Mouse (Mus musculus): Measurements from ENCODE around the gene Cd164l2. TPM values are rescaled to one million over a fixed set of nuclear protein-coding genes. Genes with fewer than 3 reads are reported as not detected.

Gene Cd164l2
- total and polyA plus RNA-seq, 2 experiments from 2014 or later, result 4.6 to 6.1 TPM

- H3K9ac ChIP-seq, result no peak overlapping the region
- 91% methylated on average over 24 of the region's 24 CpGs for WGBS
- DNase-seq (no peak), ATAC-seq (no peak)
- H3K9me3 ChIP-seq (ENCODE audit: low read length), result no peaks in the 10 kb centered on the region
- peaks cover 8% of the 10 kb centered on the region; the same call in 1 of the 2 replicates for H3K4me1 ChIP-seq (ENCODE audit: insufficient read depth)
- no peak overlapping the region for H3K4me2 ChIP-seq (ENCODE audit: low read depth)
- no peaks in the 10 kb centered on the region for H3K36me3 ChIP-seq (ENCODE audit: insufficient read depth)
- no peak overlapping the region for H3K4me3 ChIP-seq (ENCODE audit: low read depth, low read length)
- H3K27ac ChIP-seq (ENCODE audit: low read depth, low read length), result no peak overlapping the region
- peaks cover 8% of the 10 kb centered on the region; the same call in 1 of the 2 replicates for H3K27me3 ChIP-seq (ENCODE audit: insufficient read depth, low read length)
- TF ChIP-seq CTCF (IDR thresholded peaks at IDR 0.05; ENCODE audit: low read depth), result no peak
Observed at GRCm38 (mm10) chr4:133210023-133210787, 1.7 kb upstream of the Cd164l2 start.

DNA sequence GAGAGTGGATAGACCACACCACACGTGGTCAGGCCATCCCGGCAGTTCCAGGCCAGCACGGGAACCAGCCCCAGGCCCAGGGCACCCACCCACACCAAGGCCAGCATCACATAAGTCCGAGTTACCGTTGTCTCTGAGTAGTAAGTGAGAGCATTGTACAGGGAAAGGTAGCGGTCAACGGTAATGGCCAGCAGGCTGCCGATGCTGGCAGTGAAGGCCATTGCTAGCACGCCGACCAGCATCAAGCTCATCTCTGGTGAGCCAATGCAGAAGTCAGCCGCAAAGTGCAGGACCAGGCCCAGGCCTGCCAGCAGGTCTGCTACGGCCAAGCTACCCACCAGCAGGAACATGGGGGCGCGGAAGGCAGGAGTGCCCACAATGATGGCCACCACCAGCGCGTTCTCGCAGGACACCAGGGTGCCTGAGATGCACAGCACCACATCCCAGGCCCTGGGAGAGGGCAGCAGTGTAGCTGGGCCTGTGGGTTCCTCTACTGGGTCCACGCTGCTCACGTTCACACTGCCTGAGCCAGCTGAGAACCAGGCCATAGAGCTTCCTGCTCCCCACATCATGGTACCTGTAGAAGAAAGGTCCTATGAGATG, 1.0 kb upstream of the Cd164l2 start:
- Histone ChIP-seq H3K27me3 (ENCODE audit: insufficient read depth, low read length) (peaks cover 8% of the 10 kb centered on the region; the same call in 1 of the 2 replicates), H3K4me1 (ENCODE audit: insufficient read depth) (peaks cover 8% of the 10 kb centered on the region; the same call in 1 of the 2 replicates), H3K36me3 (ENCODE audit: insufficient read depth) (no peaks in the 10 kb centered on the region), H3K9me3 (ENCODE audit: low read length) (no peaks in the 10 kb centered on the region), H3K9ac (no peak overlapping the region), H3K27ac (ENCODE audit: low read depth, low read length) (no peak overlapping the region), H3K4me2 (ENCODE audit: low read depth) (no peak overlapping the region), H3K4me3 (ENCODE audit: low read depth, low read length) (no peak overlapping the region)
- no peak for TF ChIP-seq CTCF (IDR thresholded peaks at IDR 0.05; ENCODE audit: low read depth)
- ATAC-seq (no peak), DNase-seq (no peak)
- 91% methylated on average over 19 of the region's 19 CpGs for WGBS

- peak; percentile 42; the same call in 1 of the 2 replicates for TF ChIP-seq CTCF (IDR thresholded peaks at IDR 0.05; ENCODE audit: low read depth)
- H3K4me1 ChIP-seq (ENCODE audit: insufficient read depth), result peaks cover 8% of the 10 kb centered on the region; the same call in 1 of the 2 replicates
- WGBS, result 2% methylated on average over 44 of the region's 44 CpGs
- H3K9me3 ChIP-seq (ENCODE audit: low read length), result no peaks in the 10 kb centered on the region
- peak overlapping the region; percentile 71 for H3K4me3 ChIP-seq (ENCODE audit: low read depth, low read length)
- H3K36me3 ChIP-seq (ENCODE audit: insufficient read depth), result no peaks in the 10 kb centered on the region
- no peak overlapping the region for H3K27ac ChIP-seq (ENCODE audit: low read depth, low read length)
- peak overlapping the region; percentile 99 for H3K4me2 ChIP-seq (ENCODE audit: low read depth)
- H3K27me3 ChIP-seq (ENCODE audit: insufficient read depth, low read length), result peaks cover 8% of the 10 kb centered on the region; the same call in 1 of the 2 replicates
- ATAC-seq (peak; percentile 92), DNase-seq (peak; percentile 87)
- peak overlapping the region; percentile 72 for H3K9ac ChIP-seq
Observed at GRCm38 (mm10) chr4:133212562-133213267, 784 bp downstream of the Cd164l2 start.

GRCm38 (mm10) chr4:133213268-133213590, 1.3 kb downstream of the Cd164l2 start:
- DNase-seq, result peak; percentile 39
- 3% methylated on average over 9 of the region's 9 CpGs for WGBS
- peak overlapping the region; percentile 71 for H3K4me3 ChIP-seq (ENCODE audit: low read depth, low read length)
- H3K27ac ChIP-seq (ENCODE audit: low read depth, low read length), result no peak overlapping the region
- peaks cover 8% of the 10 kb centered on the region; the same call in 1 of the 2 replicates for H3K4me1 ChIP-seq (ENCODE audit: insufficient read depth)
- H3K27me3 ChIP-seq (ENCODE audit: insufficient read depth, low read length), result peaks cover 8% of the 10 kb centered on the region; the same call in 1 of the 2 replicates
- no peak for ATAC-seq
- H3K9me3 ChIP-seq (ENCODE audit: low read length), result no peaks in the 10 kb centered on the region
- 0 out of 2 replicates have a peak overlapping the region, but pooled peaks have one; percentile 72 for H3K9ac ChIP-seq
- peak overlapping the region; percentile 99 for H3K4me2 ChIP-seq (ENCODE audit: low read depth)
- no peaks in the 10 kb centered on the region for H3K36me3 ChIP-seq (ENCODE audit: insufficient read depth)
- peak; percentile 27; the same call in 1 of the 2 replicates for TF ChIP-seq CTCF (IDR thresholded peaks at IDR 0.05; ENCODE audit: low read depth)

- Histone ChIP-seq H3K4me1 (ENCODE audit: insufficient read depth) (peaks cover 8% of the 10 kb centered on the region; the same call in 1 of the 2 replicates), H3K4me3 (ENCODE audit: low read depth, low read length) (no peak overlapping the region), H3K9me3 (ENCODE audit: low read length) (no peaks in the 10 kb centered on the region), H3K9ac (no peak overlapping the region), H3K36me3 (ENCODE audit: insufficient read depth) (no peaks in the 10 kb centered on the region), H3K27me3 (ENCODE audit: insufficient read depth, low read length) (peaks cover 8% of the 10 kb centered on the region; the same call in 1 of the 2 replicates), H3K4me2 (ENCODE audit: low read depth) (peak overlapping the region; percentile 99), H3K27ac (ENCODE audit: low read depth, low read length) (no peak overlapping the region)
- no peak for ATAC-seq
- TF ChIP-seq CTCF (IDR thresholded peaks at IDR 0.05; ENCODE audit: low read depth), result no peak
- no peak for DNase-seq
- 18% methylated on average over 10 of the region's 10 CpGs for whole genome bisulfite sequencing
Observed at GRCm38 (mm10) chr4:133213661-133214060, 1.7 kb downstream of the Cd164l2 start.

DNA sequence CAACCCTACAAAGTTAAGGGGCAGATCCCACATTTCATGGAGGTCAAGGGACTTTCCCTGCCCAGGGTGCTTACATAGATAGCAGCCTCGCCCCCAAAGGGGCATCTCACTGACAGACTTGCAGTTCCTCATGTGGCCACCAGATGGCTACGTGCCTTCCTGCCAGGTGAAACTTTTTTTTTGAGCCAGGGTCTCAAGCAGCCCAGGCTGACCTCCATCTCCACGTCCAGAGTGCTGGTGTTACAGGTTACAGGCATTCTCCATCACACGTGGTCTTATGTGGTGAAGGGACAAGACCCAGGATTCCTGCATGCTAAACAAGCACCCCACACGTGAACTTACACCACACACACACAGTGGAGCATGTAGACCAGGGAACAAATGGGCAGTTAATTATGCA, 5.7 kb downstream of the Cd164l2 start:
- Histone ChIP-seq H3K36me3 (ENCODE audit: insufficient read depth) (no peaks in the 10 kb centered on the region), H3K9me3 (ENCODE audit: low read length) (no peaks in the 10 kb centered on the region), H3K27me3 (ENCODE audit: insufficient read depth, low read length) (peaks cover 11% of the 10 kb centered on the region; the same call in 1 of the 2 replicates), H3K4me2 (ENCODE audit: low read depth) (no peak overlapping the region), H3K9ac (no peak overlapping the region), H3K4me3 (ENCODE audit: low read depth, low read length) (no peak overlapping the region), H3K27ac (ENCODE audit: low read depth, low read length) (no peak overlapping the region), H3K4me1 (ENCODE audit: insufficient read depth) (peaks cover 7% of the 10 kb centered on the region; the same call in 1 of the 2 replicates)
- DNase-seq, result peak; percentile 76
- TF ChIP-seq CTCF (IDR thresholded peaks at IDR 0.05; ENCODE audit: low read depth), result peak; percentile 96
- no peak for ATAC-seq
- 3% methylated on average over 5 of the region's 5 CpGs for WGBS

All from forebrain, postnatal 0 days (tissue).